Comparison of ENCODE assay signal across 8 mouse cellular contexts in genomic region chr6:119428611-119429010, GRCm38 (mm10). TPM values are rescaled to one million over a fixed set of nuclear protein-coding genes. Genes with fewer than 3 reads are reported as not detected.
A peak's percentile ranks its signal among the peaks of the same experiment; 100 is the strongest.
DNase-seq lines count a peak whose midpoint lies in the region; ATAC-seq and TF ChIP-seq lines count a peak whose summit lies in the region.

No protein-coding gene starts in this region.

- no peaks in the 10 kb centered on the region for H3K4me1 ChIP-seq in forebrain, postnatal 0 days (ENCODE audit: insufficient read depth)
- no peaks in the 10 kb centered on the region for H3K4me1 ChIP-seq in forebrain, embryonic 12.5 days
- H3K4me1 ChIP-seq in thymus, adult 2 months (replicated peaks; ENCODE audit: control insufficient read depth, insufficient read depth, low read length) = 0 out of 2 replicates have a peak, but pooled peaks cover 3% of the 10 kb centered on the region
- H3K4me1 ChIP-seq in neural tube, embryonic 15.5 days = no peaks in the 10 kb centered on the region
- no peaks in the 10 kb centered on the region for H3K4me1 ChIP-seq in forebrain, embryonic 13.5 days
- H3K4me1 ChIP-seq in midbrain, embryonic 14.5 days (ENCODE audit: control insufficient read depth, insufficient read depth, low read length) = no peaks in the 10 kb centered on the region

- H3K9me3 ChIP-seq in forebrain, postnatal 0 days (ENCODE audit: low read length) = no peaks in the 10 kb centered on the region
- H3K9me3 ChIP-seq in forebrain, embryonic 12.5 days = 0 out of 2 replicates have a peak, but pooled peaks cover 3% of the 10 kb centered on the region
- H3K9me3 ChIP-seq in neural tube, embryonic 15.5 days (replicated peaks) = no peaks in the 10 kb centered on the region
- H3K9me3 ChIP-seq in forebrain, embryonic 13.5 days (replicated peaks) = no peaks in the 10 kb centered on the region
- H3K9me3 ChIP-seq in midbrain, embryonic 14.5 days (ENCODE audit: control insufficient read depth, low read length) = no peaks in the 10 kb centered on the region

- TF ChIP-seq POLR2A in thymus, adult 2 months (IDR thresholded peaks at IDR 0.05; ENCODE audit: control insufficient read depth, extremely low read depth, insufficient read depth, low read length, poor library complexity) = no peak

- no peak overlapping the region for H3K9ac ChIP-seq in forebrain, postnatal 0 days
- no peak overlapping the region for H3K9ac ChIP-seq in forebrain, embryonic 12.5 days
- no peak overlapping the region for H3K9ac ChIP-seq in neural tube, embryonic 15.5 days (replicated peaks)
- H3K9ac ChIP-seq in forebrain, embryonic 13.5 days = no peak overlapping the region
- no peak overlapping the region for H3K9ac ChIP-seq in midbrain, embryonic 14.5 days (replicated peaks; ENCODE audit: low read length)

- H3K27ac ChIP-seq in forebrain, postnatal 0 days (ENCODE audit: low read depth, low read length) = no peak overlapping the region
- H3K27ac ChIP-seq in forebrain, embryonic 12.5 days = no peak overlapping the region
- H3K27ac ChIP-seq in thymus, adult 2 months (ENCODE audit: control insufficient read depth, insufficient read depth, low read length) = no peak overlapping the region
- H3K27ac ChIP-seq in neural tube, embryonic 15.5 days (replicated peaks) = no peak overlapping the region
- H3K27ac ChIP-seq in forebrain, embryonic 13.5 days = no peak overlapping the region
- no peak overlapping the region for H3K27ac ChIP-seq in midbrain, embryonic 14.5 days (replicated peaks; ENCODE audit: low read depth, low read length)

- no peak overlapping the region for H3K4me3 ChIP-seq in forebrain, postnatal 0 days (ENCODE audit: low read depth, low read length)
- H3K4me3 ChIP-seq in forebrain, embryonic 12.5 days (replicated peaks) = no peak overlapping the region
- H3K4me3 ChIP-seq in thymus, adult 2 months (ENCODE audit: control insufficient read depth, insufficient read depth, low read length) = no peak overlapping the region
- H3K4me3 ChIP-seq in neural tube, embryonic 15.5 days (replicated peaks) = no peak overlapping the region
- H3K4me3 ChIP-seq in forebrain, embryonic 13.5 days = no peak overlapping the region
- H3K4me3 ChIP-seq in midbrain, embryonic 14.5 days (replicated peaks; ENCODE audit: low read depth, low read length) = no peak overlapping the region

- TF ChIP-seq CTCF in forebrain, postnatal 0 days (IDR thresholded peaks at IDR 0.05; ENCODE audit: low read depth) = peak; percentile 26
- no peak for TF ChIP-seq CTCF in thymus, adult 2 months (IDR thresholded peaks at IDR 0.05; ENCODE audit: borderline replicate concordance, control insufficient read depth, extremely low read depth, insufficient read depth, low read length, poor library complexity)

- ATAC-seq in forebrain, postnatal 0 days = no peak
- ATAC-seq in forebrain, embryonic 12.5 days (ENCODE audit: low FRiP score) = no peak
- no peak for ATAC-seq in neural tube, embryonic 15.5 days (ENCODE audit: low FRiP score)
- no peak for ATAC-seq in forebrain, embryonic 13.5 days
- ATAC-seq in midbrain, embryonic 14.5 days (ENCODE audit: low FRiP score, low TSS enrichment) = no peak

- no peaks in the 10 kb centered on the region for H3K27me3 ChIP-seq in forebrain, postnatal 0 days (ENCODE audit: insufficient read depth, low read length)
- H3K27me3 ChIP-seq in forebrain, embryonic 12.5 days = no peaks in the 10 kb centered on the region
- no peaks in the 10 kb centered on the region for H3K27me3 ChIP-seq in thymus, adult 2 months (ENCODE audit: control insufficient read depth, insufficient read depth, low read length)
- no peaks in the 10 kb centered on the region for H3K27me3 ChIP-seq in neural tube, embryonic 15.5 days (replicated peaks)
- no peaks in the 10 kb centered on the region for H3K27me3 ChIP-seq in forebrain, embryonic 13.5 days
- H3K27me3 ChIP-seq in midbrain, embryonic 14.5 days (ENCODE audit: control insufficient read depth, insufficient read depth, low read length) = no peaks in the 10 kb centered on the region; the same call in 1 of the 2 replicates

- DNase-seq in forebrain, postnatal 0 days = no peak
- DNase-seq in thymus, adult 2 months = peak; percentile 56
- DNase-seq in thymus, adult 18-20 months = no peak
- DNase-seq in lung, postnatal 10 days = peak; percentile 44
- no peak for DNase-seq in midbrain, embryonic 14.5 days

- no peak overlapping the region for H3K4me2 ChIP-seq in forebrain, postnatal 0 days (ENCODE audit: low read depth)
- no peak overlapping the region for H3K4me2 ChIP-seq in forebrain, embryonic 12.5 days
- no peak overlapping the region for H3K4me2 ChIP-seq in neural tube, embryonic 15.5 days
- no peak overlapping the region for H3K4me2 ChIP-seq in forebrain, embryonic 13.5 days
- no peak overlapping the region for H3K4me2 ChIP-seq in midbrain, embryonic 14.5 days (ENCODE audit: low read length)

- no peaks in the 10 kb centered on the region for H3K36me3 ChIP-seq in forebrain, postnatal 0 days (ENCODE audit: insufficient read depth)
- peaks cover 15% of the 10 kb centered on the region for H3K36me3 ChIP-seq in forebrain, embryonic 12.5 days (replicated peaks)
- no peaks in the 10 kb centered on the region for H3K36me3 ChIP-seq in thymus, adult 2 months (ENCODE audit: control insufficient read depth, insufficient read depth, low read length)
- H3K36me3 ChIP-seq in neural tube, embryonic 15.5 days = no peaks in the 10 kb centered on the region
- no peaks in the 10 kb centered on the region for H3K36me3 ChIP-seq in forebrain, embryonic 13.5 days (ENCODE audit: poor library complexity, severe bottlenecking)
- H3K36me3 ChIP-seq in midbrain, embryonic 14.5 days (ENCODE audit: control insufficient read depth, insufficient read depth, low read length) = no peaks in the 10 kb centered on the region

- whole genome bisulfite sequencing in forebrain, postnatal 0 days = 90% methylated on average over 3 of the region's 3 CpGs
- 88% methylated on average over 3 of the region's 3 CpGs for WGBS in forebrain, embryonic 12.5 days
- WGBS in thymus, adult 2 months = 80% methylated on average over 3 of the region's 3 CpGs
- 81% methylated on average over 3 of the region's 3 CpGs for WGBS in neural tube, embryonic 15.5 days
- WGBS in forebrain, embryonic 13.5 days = 87% methylated on average over 3 of the region's 3 CpGs
- WGBS in midbrain, embryonic 14.5 days = 94% methylated on average over 3 of the region's 3 CpGs

RNA-seq across cellular contexts. Expression of gene Adipor2, which starts 11.1 kb away (rescaled TPM):
- 42.9 and 46.9 TPM in 2 replicates for total RNA-seq in forebrain, postnatal 0 days (2014; rRNA removed)
- 24.6 and 34.0 TPM in 2 replicates for polyA plus RNA-seq in forebrain, postnatal 0 days (2015; fragmentation: Nextera tagmentation; extraction: Ambion mirVana)
- 31.5 and 35.1 TPM in 2 replicates for polyA plus RNA-seq in forebrain, embryonic 12.5 days (2016; fragmentation: Nextera tagmentation; extraction: Ambion mirVana)
- 63.8 and 70.7 TPM in 2 replicates for polyA plus RNA-seq in thymus, adult 2 months (2012; rRNA removed)
- polyA plus RNA-seq in neural tube, embryonic 15.5 days (2015; fragmentation: Nextera tagmentation; extraction: Ambion mirVana) = 35.3 and 42.0 TPM in 2 replicates
- polyA plus RNA-seq in forebrain, embryonic 13.5 days (2015; fragmentation: Nextera tagmentation; extraction: Ambion mirVana) = 38.3 and 43.1 TPM in 2 replicates
- 31.9 and 33.5 TPM in 2 replicates for polyA plus RNA-seq in midbrain, embryonic 14.5 days (2014; fragmentation: Nextera tagmentation; extraction: Ambion mirVana)

RNA-seq across cellular contexts. Expression of gene Fbxl14, which starts 50.9 kb away (rescaled TPM):
- total RNA-seq in forebrain, postnatal 0 days (2014; rRNA removed) = 40.3 and 54.5 TPM in 2 replicates
- polyA plus RNA-seq in forebrain, postnatal 0 days (2015; fragmentation: Nextera tagmentation; extraction: Ambion mirVana) = 1.9 and 2.2 TPM in 2 replicates
- 5.1 and 5.2 TPM in 2 replicates for polyA plus RNA-seq in forebrain, embryonic 12.5 days (2016; fragmentation: Nextera tagmentation; extraction: Ambion mirVana)
- 355 and 394 TPM in 2 replicates for polyA plus RNA-seq in thymus, adult 2 months (2012; rRNA removed)
- polyA plus RNA-seq in neural tube, embryonic 15.5 days (2015; fragmentation: Nextera tagmentation; extraction: Ambion mirVana) = 2.1 and 4.1 TPM in 2 replicates
- 4.1 and 4.2 TPM in 2 replicates for polyA plus RNA-seq in forebrain, embryonic 13.5 days (2015; fragmentation: Nextera tagmentation; extraction: Ambion mirVana)
- polyA plus RNA-seq in midbrain, embryonic 14.5 days (2014; fragmentation: Nextera tagmentation; extraction: Ambion mirVana) = 5.5 and 5.6 TPM in 2 replicates

Comparison
In these comparisons a context has a peak if more than half of its experiments do, and no peak if none do; other contexts are left out.
1. DNase-seq: peak in thymus, adult 2 months (single experiment) and lung, postnatal 10 days (single experiment); none in forebrain, postnatal 0 days (single experiment), thymus, adult 18-20 months (0 of 2) and midbrain, embryonic 14.5 days (single experiment).
2. RNA of gene Fbxl14, which starts 50.9 kb away (polyA plus RNA-seq): 355 to 394 TPM in thymus, adult 2 months; 5.5 to 5.6 TPM in midbrain, embryonic 14.5 days, 5.1 to 5.2 TPM in forebrain, embryonic 12.5 days, 4.1 to 4.2 TPM in forebrain, embryonic 13.5 days, 2.1 to 4.1 TPM in neural tube, embryonic 15.5 days and 1.9 to 2.2 TPM in forebrain, postnatal 0 days; every median in the first group is over 10 times any median in the second.